Mouse (Mus musculus): ENCODE measurements around the gene Dot1l. TPM values are rescaled to one million over a fixed set of nuclear protein-coding genes. Genes with fewer than 3 reads are reported as not detected.

The Dot1l gene
- total RNA-seq, 2 experiments from 2014 or later = 37.2 to 65.0 TPM

GRCm38 (mm10) chr10:80843931-80844547, 89.0 kb downstream of the Dot1l start, which contains the start of gene Lingo3:
Gene Lingo3 (minus strand): TSS chr10:80844039.
- intact Hi-C loops (cut with DNase I) = no loop called here
- DNase-seq (ENCODE audit: low spot score in 2 of 2) = peak; percentile 55 to 78

Small RNA genes lying within 50 kb of the gene (microRNA-seq; reads per million reads assigned to microRNA genes)
- gene Mir1982 = 4.8 reads per million, percentile 16 among the genes with 10 or more reads in this experiment

Other genes with a start within 250 kb of the Dot1l start
- gene Atp8b3, start 216.1 kb upstream of the Dot1l start, total RNA-seq (2021) = under 1 TPM; 0.20 to 0.27 TPM
- 10 to 100 TPM; 43.5 to 56.8 TPM for gene Rexo1, start 193.6 kb upstream of the Dot1l start, total RNA-seq (2021)
- gene Klf16, start 177.9 kb upstream of the Dot1l start, total RNA-seq (2021) = 10 to 100 TPM; 51.6 to 54.2 TPM
- 100 to 1,000 TPM; 181 to 238 TPM for gene Abhd17a, start 164.9 kb upstream of the Dot1l start, total RNA-seq (2021)
- 10 to 100 TPM; 40.1 to 45.1 TPM for gene Scamp4, start 152.3 kb upstream of the Dot1l start, total RNA-seq (2021)
- 1 to 10 TPM; 1.7 to 4.0 TPM for gene Adat3, start 152.3 kb upstream of the Dot1l start, total RNA-seq (2021)
- 1 to 10 TPM; 2.6 to 3.6 TPM for gene Gm49322, start 149.2 kb upstream of the Dot1l start, total RNA-seq (2021)
- 100 to 1,000 TPM; 208 to 256 TPM for gene Csnk1g2, start 132.4 kb upstream of the Dot1l start, total RNA-seq (2021)
- 100 to 1,000 TPM in 1 of 2 experiments, 10 to 100 TPM in 1; 93.4 to 100 TPM for gene Btbd2, start 98.1 kb upstream of the Dot1l start, total RNA-seq (2021)
- gene Mknk2, start 77.1 kb upstream of the Dot1l start, total RNA-seq (2021) = 10 to 100 TPM; 39.9 to 42.0 TPM
- gene Mob3a, start 53.2 kb upstream of the Dot1l start, total RNA-seq (2021) = 10 to 100 TPM; 14.0 TPM
- 10 to 100 TPM; 36.7 to 47.3 TPM for gene Izumo4, start 53.0 kb upstream of the Dot1l start, total RNA-seq (2021)
- 100 to 1,000 TPM; 133 to 160 TPM for gene Ap3d1, start 12.9 kb upstream of the Dot1l start, total RNA-seq (2021)
- gene Sf3a2, start 43.0 kb downstream of the Dot1l start, total RNA-seq (2021) = 10 to 100 TPM; 44.3 to 53.0 TPM
- 10 to 100 TPM; 53.5 to 63.2 TPM for gene Plekhj1, start 43.4 kb downstream of the Dot1l start, total RNA-seq (2021)
- gene Amh, start 50.0 kb downstream of the Dot1l start, total RNA-seq (2021) = 1 to 10 TPM; 1.2 to 2.0 TPM
- gene Jsrp1, start 58.3 kb downstream of the Dot1l start, total RNA-seq (2021) = 1 to 10 TPM; 5.5 to 5.6 TPM
- gene Oaz1, start 71.5 kb downstream of the Dot1l start, total RNA-seq (2021) = 100 to 1,000 TPM; 507 to 583 TPM
- gene Lingo3, start 88.8 kb downstream of the Dot1l start, total RNA-seq (2021) = 10 to 100 TPM; 38.5 to 46.7 TPM
- gene Lsm7, start 100.0 kb downstream of the Dot1l start, total RNA-seq (2021) = 10 to 100 TPM; 34.2 to 44.0 TPM
- 10 to 100 TPM; 53.2 to 66.1 TPM for gene Sppl2b, start 100.1 kb downstream of the Dot1l start, total RNA-seq (2021)
- under 1 TPM in 1 of 2 experiments, not detected in 1; 0.32 TPM for gene Tmprss9, start 116.6 kb downstream of the Dot1l start, total RNA-seq (2021)
- gene Timm13, start 145.8 kb downstream of the Dot1l start, total RNA-seq (2021) = 100 to 1,000 TPM; 120 to 153 TPM
- gene Lmnb2, start 163.0 kb downstream of the Dot1l start, total RNA-seq (2021) = 10 to 100 TPM; 17.6 to 21.2 TPM
- gene Gadd45b, start 174.9 kb downstream of the Dot1l start, total RNA-seq (2021) = 10 to 100 TPM; 17.4 to 23.9 TPM

Measured in left cerebral cortex, postnatal 36 days (tissue).